Mouse (Mus musculus) neutrophil, adult 59 days (primary cell): ENCODE measurements around the gene Bbx. TPM values are rescaled to one million over a fixed set of nuclear protein-coding genes. Genes with fewer than 3 reads are reported as not detected.

Source experiments
- total RNA-seq, 2 experiments: library from RNA; stranded (reverse); gene quantifications; 1 replicate in 1 of 2; 2 replicates in 1 of 2; pipeline ENCODE4 v1.2.4; 2023

Bbx gene
- total RNA-seq, result 10 to 100 TPM; 16.4 to 17.9 TPM

GRCm38 (mm10) chr16:50432062-50432878 lies at the start of gene Bbx:
TSS of gene Bbx (minus strand) at chr16:50432390.

Other genes starting within 250 kb of the Bbx start
- not detected for gene Ccdc54, start 158.8 kb upstream of the Bbx start, total RNA-seq